Mouse (Mus musculus): ENCODE measurements at regions not wholly inside any gene's neighbourhood (a gene's known extent, or its start where the extent isn't known, plus 50 kb on each side); places are given as distances from the start of the nearest gene placed in this dataset.
"Not testable (repeated sequence)": the region's sequence is repeated elsewhere in the genome, so short reads cannot be mapped to it uniquely, and the experiment has no call there.

DNA sequence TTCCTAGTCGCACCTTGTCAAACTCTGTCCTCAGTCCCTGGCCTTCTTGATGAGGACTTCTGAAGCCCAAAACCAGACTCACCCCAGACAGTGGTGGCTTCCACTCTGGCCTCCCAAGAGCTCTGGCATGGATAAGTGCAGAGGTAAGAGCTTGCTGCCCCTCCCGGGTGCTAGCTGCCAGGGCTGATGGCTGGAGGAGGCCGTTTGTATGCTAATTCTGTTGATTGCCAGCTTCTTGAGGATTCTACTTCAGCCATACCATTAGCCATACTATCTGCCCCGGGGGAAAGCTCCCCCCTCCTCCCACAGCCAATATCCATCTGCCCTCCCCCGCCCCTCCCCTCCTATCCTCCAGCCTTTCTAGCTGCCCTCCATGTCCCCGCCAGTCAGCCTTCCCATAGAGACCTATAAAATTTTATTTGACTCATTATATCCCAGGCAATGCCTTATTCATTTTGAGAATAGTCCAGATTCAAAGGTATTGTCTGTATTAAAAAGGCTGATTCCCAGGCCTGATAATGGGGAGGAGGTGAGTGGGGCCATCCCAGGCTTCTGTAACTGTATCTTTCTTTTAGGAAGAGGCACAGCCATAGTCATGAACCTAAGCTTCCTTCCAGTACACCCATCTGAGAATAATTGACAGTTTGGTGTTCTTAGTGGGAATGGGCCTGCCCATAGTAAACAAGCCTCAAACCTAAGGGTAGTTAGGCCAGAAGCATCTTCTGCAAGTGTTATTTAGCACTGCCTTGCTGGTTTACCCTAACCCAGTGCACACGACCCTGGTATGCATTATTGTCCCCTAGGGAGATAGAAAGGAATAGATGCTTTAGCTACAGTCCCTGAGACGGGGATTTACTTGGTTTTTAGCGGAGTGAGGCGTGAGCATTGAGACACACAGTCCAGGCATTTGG is 239.2 kb upstream of the 1700012A03Rik start:
- DNase-seq (ENCODE audit: low read depth, low spot score): no peak

DNA sequence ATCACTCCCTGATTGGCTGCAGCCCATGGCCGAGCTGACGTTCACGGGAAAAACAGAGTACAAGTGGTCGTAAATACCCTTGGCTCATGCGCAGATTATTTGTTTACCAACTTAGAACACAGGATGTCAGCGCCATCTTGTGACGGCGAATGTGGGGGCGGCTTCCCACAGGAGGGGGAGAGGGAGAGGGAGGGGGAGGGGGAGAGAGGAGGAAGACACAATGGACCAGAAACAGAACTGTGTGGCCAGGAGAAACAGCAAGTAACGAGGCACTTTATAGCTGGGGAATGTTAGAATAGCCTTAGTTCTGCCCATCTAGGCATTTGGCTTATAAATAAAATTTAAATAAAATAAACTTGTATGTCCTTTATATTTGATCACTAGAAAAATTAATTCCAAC is 240.7 kb upstream of the Podxl start:
- not testable (repeated sequence) for DNase-seq (ENCODE audit: low read depth, low spot score)

DNA sequence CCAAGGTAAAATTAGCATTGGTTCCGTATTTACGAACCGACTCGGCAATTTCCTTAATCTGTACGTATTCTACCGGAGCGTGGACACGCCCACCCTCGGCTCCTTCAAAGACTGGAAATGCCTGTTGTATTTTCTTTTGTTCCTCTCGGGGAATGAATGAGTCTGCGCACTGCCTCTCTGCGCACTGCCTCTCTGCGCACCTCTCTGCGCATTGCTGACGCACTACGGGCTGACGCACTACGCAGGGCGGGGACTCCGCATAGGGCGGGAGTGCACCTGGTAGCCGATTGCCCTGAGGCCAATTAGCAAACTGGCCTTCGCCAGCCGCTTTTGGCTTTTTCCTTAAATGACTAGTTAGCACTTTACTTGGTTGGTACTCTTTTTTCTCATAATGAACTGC is 239.4 kb upstream of the Podxl start:
- DNase-seq (ENCODE audit: low read depth, low spot score): not testable (repeated sequence)

DNA sequence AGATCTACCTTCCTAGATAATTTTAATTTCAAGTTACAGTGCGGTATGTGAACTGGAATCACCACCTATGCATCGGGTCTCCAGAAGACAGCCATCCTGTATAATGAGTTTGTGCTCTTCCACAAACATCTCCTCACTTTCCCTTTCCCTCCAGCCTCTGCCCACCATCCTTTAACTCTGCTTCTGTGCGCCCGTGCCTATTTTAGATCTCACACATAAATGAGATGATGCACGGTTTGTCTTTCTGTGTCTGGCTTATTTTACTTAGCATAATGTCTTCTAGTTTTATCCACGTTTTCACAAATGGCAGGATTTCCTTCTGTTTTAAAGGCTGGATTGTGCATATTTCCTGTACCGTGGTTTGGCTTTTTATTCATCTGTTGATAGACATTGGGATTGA is 227.8 kb upstream of the Podxl start:
- no peak for DNase-seq (ENCODE audit: low read depth, low spot score)

DNA sequence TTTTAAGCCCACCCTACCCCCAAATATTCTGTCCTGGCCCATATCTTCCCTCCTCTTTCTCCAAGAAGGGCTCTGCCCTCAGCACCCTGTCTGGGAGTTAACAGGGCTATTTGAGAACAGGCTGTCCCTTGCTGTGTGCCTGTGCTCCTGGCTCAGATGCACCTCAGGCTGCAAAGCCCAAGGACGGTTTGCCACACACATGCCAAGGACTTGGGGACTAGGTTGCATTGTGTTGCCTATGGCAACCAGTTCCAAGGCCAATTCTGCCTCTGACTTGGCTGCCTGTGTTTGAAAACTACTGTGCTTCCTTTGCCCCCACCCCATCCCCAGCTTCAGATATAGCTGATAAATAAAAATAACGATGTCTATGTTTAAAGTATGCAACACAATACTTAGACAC is 227.1 kb upstream of the Podxl start:
- no peak for DNase-seq (ENCODE audit: low read depth, low spot score)

DNA sequence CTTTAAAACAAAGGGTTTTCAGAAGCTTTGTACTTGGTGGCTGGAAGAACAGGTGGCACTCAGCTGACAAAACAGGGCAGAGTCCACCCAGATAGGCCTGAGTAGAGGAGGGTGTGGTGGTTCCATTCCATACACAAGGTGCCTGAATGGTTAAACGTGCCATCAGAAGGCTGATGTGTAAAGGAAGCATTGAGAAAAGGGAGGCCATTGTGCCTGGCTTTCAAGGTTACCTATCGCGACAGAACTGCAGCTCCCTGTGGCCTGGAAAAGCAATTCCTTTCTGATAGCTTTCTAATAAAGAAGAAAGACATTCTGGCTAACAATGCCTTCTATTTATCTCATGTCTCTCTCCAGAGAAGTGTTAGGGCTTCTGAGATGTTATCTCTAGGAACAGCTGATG is 213.1 kb upstream of the Podxl start:
- DNase-seq (ENCODE audit: low read depth, low spot score): no peak

DNA sequence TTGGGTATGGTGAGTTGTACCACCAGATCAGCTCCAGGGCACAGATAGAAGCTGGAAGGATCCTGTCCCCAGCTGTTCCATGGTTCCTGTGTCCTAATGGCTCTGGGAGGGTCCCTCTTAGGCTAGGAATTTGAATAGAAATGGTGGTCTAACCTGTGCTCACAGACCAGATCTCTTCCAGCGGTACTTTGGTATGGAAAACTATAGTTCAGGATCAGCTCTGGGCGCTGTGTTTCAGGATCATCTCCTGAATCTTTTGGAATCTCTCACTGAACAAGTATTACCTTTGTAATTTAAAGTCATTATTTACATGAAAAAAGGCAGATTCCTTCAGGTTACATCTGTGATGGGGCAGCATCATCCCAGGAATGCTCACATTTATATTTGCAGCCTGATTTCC is 208.1 kb upstream of the Podxl start:
- no peak for DNase-seq (ENCODE audit: low read depth, low spot score)

DNA sequence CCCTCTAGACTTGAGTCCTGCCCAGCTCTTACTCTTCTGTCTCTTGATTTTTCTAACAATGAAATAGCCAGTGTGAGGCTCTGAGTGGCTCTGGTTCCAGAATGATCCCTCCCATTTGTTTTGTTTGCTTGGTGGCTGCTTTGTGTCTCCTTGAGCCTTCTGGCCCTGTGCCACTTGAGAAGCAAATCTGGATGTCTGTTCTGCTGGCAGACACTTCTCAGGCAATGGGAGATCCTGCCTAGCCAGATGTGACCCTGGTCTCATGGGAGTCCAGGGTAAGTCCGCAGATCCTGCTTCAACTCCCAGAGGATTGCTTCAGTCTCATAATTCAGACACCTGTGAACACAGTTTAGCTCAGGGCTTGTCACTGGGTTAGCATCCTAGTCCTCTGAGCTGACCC is 181.8 kb upstream of the Podxl start:
- DNase-seq (ENCODE audit: low read depth, low spot score): no peak

DNA sequence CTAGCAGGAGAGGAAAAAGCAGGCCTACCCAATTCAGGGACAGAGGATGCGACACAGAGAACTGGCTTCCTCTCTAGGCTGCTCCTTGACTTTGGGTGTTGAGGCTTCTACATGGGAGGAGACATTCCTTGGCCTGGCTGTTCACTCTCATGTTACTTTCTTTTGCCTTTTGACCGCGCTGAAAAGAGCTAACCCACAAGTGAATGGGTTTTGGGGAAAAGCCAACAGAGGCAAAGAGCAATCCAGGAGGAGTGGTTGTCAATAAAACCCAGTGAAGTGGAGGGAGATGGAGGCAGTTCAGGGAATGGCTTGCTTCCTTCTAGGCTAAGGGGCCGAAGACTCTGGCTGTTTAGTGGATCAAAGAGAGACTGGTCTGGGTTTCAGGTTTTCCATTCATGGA is 167.6 kb upstream of the Podxl start:
- no peak for DNase-seq (ENCODE audit: low read depth, low spot score)

DNA sequence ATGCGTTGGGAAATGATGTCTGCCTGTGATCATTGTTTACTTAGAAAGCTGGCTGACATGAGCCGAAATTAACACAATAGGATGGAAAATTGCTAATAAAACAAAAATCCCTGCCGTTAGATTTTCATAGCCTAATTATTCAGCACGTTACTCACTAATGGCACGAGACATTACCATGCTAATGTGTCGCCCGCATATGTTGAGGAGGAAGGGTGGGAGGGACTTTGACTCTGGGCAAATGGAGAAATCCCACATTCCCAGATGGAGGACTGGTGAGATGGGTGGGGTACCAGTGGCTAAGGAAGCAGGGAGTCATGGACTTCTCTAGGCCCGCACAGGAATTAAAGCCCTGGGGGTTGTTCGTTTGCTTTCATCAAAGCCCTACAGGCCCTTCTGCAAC is 155.8 kb upstream of the Podxl start:
- no peak for DNase-seq (ENCODE audit: low read depth, low spot score)

DNA sequence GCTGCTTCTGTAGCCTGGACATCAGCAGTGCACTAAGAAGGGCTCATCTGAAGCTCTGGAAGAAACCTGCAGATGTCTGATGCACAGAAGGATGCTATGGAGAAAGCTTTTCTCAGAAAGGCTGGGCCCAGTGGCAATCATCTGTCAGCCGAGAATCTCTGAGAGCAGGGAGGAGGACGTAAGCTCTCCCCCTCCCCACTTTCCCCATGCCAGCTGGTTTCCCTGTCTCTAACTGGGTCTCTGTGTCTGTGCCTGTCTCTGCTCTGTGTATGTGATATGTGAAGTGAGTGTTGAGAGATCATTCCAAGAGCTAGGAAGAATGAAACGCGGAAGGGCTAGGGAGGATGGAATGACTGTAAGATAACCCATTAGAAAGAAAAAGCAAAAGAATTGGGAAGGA is 155.1 kb upstream of the Podxl start:
- DNase-seq (ENCODE audit: low read depth, low spot score): no peak

DNA sequence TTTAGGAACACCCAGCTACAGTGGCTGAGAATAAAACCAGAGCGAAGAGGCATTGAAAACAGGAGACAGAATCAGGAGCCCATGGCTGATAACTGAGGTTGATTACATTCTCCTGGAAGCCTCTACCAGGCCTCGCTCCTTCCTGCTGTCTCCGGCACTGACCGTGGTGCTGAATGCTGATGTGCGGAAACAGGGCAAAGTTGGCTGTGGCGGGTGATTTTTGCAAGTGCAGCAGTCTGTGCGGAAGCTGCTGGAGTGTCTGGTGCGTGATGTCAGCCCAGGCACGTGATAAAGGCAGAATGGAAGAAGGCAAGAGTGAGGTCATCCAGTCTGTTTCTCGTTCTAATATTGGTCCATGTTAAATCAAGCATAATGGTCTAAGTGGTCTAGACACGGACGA is 153.8 kb upstream of the Podxl start:
- no peak for DNase-seq (ENCODE audit: low read depth, low spot score)

DNA sequence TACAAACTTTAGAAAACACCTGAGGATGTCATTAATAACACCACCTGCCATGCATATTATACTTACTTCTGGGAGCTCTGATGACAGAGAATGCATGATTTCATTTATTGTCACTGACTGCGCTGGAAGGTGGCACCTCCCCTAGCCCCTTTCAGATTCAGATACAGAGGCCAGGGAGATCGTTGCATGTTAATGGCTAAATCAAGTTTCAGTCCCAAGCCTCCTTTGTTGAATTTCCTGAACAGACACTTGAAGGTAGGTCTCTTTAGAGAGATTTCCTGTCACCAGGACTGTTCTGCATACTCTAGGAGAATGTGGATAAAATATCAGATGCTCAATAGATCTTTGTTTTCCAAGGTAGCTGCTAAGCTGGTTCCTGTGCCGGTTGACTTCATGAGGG is 143.5 kb upstream of the Podxl start:
- DNase-seq (ENCODE audit: low read depth, low spot score): no peak

DNA sequence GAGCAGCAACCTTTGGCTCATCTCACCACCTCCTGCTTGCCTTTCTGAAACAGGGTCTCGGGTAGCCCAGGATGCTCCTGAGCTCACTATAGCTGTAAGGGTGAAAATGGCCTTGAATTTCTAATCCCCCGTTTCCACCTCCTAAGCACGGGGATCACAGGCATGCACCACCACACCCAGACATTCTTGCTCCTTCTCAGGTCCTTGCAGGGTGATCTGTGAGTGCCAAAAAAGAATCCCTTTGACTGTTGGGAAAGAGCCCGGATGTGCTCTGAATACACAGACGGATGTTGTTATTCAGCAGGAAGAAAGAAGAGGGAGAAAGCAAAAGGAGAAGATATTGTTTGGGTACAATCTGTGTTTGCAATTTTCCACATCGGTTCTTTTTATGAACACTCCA is 140.4 kb upstream of the Podxl start:
- DNase-seq (ENCODE audit: low read depth, low spot score): no peak

DNA sequence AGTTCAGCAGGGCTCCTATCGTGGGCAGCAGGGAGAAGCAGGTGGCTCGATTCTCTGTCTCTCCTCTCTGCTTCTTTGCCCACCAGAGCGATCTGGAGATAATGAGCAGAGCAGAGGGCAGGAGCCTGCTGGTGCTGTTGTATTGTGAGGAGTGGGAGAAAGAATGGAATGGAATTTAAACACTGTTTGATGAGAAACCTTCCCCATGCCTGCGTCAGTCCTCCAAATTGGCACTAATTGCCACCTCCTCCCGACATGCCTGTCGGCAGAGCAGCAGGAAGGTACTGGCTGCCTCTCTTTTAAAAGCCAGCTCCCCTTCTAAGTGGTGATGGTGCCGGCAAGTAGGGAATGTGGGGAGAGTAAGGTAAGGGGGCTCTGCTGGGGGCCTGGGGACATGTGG is 139.2 kb upstream of the Podxl start:
- no peak for DNase-seq (ENCODE audit: low read depth, low spot score)

DNA sequence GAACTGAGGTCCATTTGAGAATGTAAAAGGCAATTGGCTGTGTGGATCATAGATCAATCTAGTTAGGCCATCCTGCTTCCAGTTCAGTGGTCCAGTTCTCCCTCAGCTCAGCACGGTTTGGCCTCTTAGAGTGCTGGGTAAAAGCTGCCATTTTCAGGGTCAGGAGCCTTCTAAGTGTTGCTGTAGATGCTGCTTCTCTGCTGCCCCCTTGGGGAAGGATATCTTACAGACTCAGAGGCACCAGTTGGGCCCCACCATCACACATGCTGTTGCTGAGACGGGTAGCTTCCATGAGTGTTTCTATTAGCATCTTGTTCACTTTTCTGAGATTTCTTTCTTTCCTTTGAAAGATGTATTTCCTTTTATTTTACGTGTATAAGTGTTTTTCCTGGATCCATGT is 132.1 kb upstream of the Podxl start:
- no peak for DNase-seq (ENCODE audit: low read depth, low spot score)

DNA sequence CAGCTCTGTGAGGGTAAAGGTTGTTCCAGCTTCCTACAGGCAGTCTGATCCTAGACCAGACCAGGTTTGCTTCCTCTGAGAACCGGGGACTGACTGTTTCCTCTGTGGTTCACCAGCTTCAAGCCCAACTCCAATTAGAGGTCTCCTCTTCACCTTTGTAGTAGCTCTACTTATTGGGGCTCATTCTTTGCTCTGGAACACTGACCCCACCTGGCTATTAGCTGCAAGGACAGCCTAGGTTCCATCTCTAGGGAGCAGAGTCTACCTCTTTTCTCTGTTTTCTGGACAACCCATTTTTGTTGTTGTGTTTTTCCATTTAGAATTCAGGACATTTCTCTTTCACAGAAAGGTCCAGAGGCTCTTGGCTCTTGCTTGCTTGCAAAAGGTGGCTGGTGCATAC is 129.3 kb upstream of the Podxl start:
- DNase-seq (ENCODE audit: low read depth, low spot score): no peak

DNA sequence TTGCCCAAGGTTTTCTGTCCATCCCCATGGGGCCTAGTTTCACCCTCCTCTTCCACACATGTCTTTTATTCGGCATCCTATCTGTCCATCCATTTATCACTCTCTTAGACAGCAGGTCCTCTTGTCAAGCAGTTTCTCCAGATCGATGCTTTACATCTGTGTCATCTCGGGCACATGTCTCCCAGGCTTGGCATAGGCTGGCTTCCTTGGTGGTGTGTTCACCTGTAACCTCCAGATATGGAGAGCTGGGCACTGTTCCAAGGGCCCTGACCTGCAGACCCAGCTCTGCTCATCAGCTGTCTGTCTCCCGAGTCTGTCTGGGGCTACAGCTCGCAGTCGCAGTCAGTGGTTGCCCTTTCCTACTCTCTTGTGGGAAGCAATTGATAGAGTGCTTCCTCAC is 128.2 kb upstream of the Podxl start:
- DNase-seq (ENCODE audit: low read depth, low spot score): no peak

DNA sequence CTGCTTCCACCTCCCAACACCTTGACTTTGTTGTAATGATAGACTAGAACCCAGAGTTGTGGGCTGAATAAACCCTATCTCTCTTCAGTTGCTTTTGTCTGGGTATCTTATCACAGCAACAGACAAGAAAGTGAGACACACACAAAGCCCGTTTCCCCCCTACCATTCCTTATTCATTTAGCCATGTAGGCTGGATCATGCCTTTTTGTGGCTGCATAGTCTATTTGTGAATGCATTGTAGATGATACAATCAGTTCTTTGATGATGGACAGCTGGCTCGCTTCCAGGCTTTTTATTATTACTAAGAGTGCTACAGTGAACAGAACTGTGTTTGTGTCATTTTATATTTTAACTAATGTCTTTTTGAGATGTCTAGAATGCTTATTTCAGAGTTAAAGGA is 116.3 kb upstream of the Podxl start:
- no peak for DNase-seq (ENCODE audit: low read depth, low spot score)

DNA sequence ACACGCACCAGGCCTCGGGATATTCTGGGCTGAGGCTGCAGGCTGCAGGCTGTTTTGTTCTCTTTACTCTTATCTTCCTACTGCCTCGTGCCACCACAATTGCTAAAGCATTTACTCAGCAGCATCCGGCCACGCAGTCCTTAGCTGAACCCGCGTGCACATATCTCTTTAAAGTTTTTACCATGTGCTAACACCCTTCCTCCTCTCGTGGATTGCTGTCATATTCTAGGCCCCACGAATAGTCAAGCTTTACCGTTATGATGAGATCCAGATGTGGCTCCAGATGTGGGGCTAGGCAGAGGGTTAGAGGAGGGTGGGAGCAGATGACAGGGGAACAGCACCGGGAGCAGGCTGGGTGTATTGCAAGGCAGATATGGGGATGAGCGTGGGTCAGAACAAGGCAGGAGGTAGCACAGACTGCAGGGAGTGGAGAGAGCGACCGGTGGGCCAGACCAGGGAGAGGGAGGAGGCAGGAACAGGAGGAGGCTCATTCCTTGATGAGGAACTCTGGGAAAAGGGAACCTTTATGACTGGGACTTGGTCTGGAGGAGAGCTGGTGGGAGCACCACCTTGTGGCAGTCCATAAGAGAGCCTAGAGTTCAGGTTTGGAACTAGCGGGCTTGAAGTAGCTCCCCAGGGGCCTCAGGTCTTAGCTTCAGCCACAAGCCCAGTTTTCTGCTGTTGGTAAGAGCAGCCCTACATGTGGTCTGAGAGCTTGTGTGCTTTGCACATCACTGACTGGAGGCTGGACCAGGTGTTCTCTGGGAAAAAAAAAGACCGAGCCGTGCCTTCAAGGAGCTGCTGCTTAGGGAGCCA is 102.1 kb upstream of the Podxl start:
- no peak for DNase-seq (ENCODE audit: low read depth, low spot score)

DNA sequence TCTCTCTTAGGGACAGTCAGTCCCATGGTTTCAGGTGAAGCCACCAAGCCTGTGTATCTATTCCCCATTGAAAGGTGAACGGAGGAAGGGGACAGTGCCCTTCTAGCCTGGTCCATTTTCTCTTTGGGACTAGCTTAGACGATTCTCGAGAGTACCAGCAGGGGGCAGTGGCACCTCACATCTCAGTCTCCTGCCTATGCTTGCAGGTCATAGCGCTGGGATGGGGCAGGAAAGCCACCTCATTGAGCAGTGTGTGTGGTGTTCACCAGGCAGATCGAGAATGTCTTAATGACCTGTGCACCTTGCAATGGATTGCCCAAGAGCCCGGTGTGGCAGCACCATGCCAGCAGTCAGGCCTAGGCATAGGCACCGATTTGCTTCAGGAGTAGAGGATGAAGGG is 100.7 kb upstream of the Podxl start:
- no peak for DNase-seq (ENCODE audit: low read depth, low spot score)

DNA sequence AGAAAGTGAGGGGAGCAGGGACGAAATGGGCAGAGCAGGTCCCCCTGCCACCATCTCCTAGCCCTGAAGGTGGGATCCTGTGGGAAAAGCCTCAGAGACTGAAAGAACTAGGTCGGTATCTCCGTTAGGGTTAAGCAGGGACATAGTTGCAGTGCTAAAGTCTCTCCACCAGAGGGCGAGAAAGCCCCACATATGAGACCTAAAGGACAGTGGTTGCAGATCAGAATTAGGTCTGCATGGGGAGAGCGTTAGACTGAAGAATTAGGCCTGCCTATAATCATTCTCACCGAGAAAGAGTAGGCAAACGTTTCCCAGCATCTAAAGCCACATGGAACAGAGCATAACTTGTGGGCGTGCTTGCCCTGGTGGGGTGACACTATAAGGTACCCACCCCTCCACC is 97.0 kb upstream of the Podxl start:
- no peak for DNase-seq (ENCODE audit: low read depth, low spot score)

DNA sequence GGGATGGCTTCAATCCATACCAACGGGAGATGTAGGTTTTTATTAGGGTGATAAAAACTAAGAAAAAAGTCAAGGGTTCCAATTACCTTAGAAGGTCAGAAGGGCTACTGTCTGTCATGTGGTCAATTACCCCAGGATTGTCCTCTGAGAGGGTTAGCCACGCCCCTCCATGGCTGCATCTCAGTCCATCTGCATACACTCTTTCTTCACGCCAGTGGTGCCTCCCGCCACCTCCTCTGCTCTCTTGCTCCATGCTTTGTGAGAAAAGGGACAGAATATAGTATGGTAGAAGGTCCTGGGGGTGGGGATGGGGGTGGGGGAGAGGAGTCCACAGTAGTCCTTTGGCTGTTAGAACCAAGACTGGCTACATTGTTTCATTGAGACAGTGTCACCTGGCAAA is 96.1 kb upstream of the Podxl start:
- DNase-seq (ENCODE audit: low read depth, low spot score): no peak
